Mouse (Mus musculus) forebrain, embryonic 16.5 days (tissue): ENCODE data around the gene Shisa4. TPM values are rescaled to one million over a fixed set of nuclear protein-coding genes. Genes with fewer than 3 reads are reported as not detected.
"Not testable (repeated sequence)": the region's sequence is repeated elsewhere in the genome, so short reads cannot be mapped to it uniquely, and the experiment has no call there.

Experiments used
- ATAC-seq: fragments of 200-750 bp; cut with Nextera tagmentation; 2 replicates; pipeline ENCODE4 v1.8.0; 2017; ENCODE audit warnings: mild to moderate bottlenecking, moderate library complexity
- H3K27ac ChIP-seq: fragments of 300-500 bp; sonication (generic); 2 replicates; pipeline ENCODE4 v1.5.1; 2014; ENCODE audit warnings: low read length, control low read depth
- H3K27me3 ChIP-seq: fragments of 300-500 bp; sonication (generic); replicated peaks from 2 replicates; pipeline ENCODE4 v1.6.1; 2014; ENCODE audit warnings: low read length; ENCODE audit not compliant: control insufficient read depth, insufficient read depth
- H3K36me3 ChIP-seq: fragments of 300-500 bp; sonication (generic); 2 replicates; pipeline ENCODE4 v1.6.1; 2014; ENCODE audit not compliant: control insufficient read depth, insufficient read depth
- H3K4me1 ChIP-seq: fragments of 300-500 bp; sonication (generic); replicated peaks from 2 replicates; pipeline ENCODE4 v1.6.1; 2014; ENCODE audit warnings: low read length; ENCODE audit not compliant: control insufficient read depth, insufficient read depth
- H3K4me2 ChIP-seq: fragments of 300-500 bp; sonication (generic); 2 replicates; pipeline ENCODE4 v1.6.1; 2014; ENCODE audit warnings: mild to moderate bottlenecking, low read length, control low read depth
- H3K4me3 ChIP-seq: fragments of 300-500 bp; sonication (generic); replicated peaks from 2 replicates; pipeline ENCODE4 v1.5.1; 2014; ENCODE audit warnings: mild to moderate bottlenecking, low read length, control low read depth
- H3K9ac ChIP-seq: fragments of 300-500 bp; sonication (generic); replicated peaks from 2 replicates; pipeline ENCODE4 v1.6.1; 2014; ENCODE audit warnings: low read depth, low read length, control low read depth
- H3K9me3 ChIP-seq: fragments of 300-500 bp; sonication (generic); 2 replicates; pipeline ENCODE4 v1.6.1; 2016; ENCODE audit warnings: low read length; ENCODE audit not compliant: control insufficient read depth
- WGBS: fragments of 180-500 bp; shearing (Covaris S2); extraction: QIAGEN DNeasy Blood & Tissue Kit; methylation state at CpG from one replicate; pipeline ENCODE4 v1.1.7; 2014; 5-methylcytosine and 5-hydroxymethylcytosine counted together
- polyA plus RNA-seq: library from polyadenylated mRNA; unstranded; fragments of >200 nt; fragmentation: Nextera tagmentation; extraction: Ambion mirVana; gene quantifications from 2 replicates; pipeline ENCODE4 v1.2.1, GENCODE M21; 2015

Gene Shisa4
- polyA plus RNA-seq, 1 experiment from 2014 or later: 102 TPM

DNA sequence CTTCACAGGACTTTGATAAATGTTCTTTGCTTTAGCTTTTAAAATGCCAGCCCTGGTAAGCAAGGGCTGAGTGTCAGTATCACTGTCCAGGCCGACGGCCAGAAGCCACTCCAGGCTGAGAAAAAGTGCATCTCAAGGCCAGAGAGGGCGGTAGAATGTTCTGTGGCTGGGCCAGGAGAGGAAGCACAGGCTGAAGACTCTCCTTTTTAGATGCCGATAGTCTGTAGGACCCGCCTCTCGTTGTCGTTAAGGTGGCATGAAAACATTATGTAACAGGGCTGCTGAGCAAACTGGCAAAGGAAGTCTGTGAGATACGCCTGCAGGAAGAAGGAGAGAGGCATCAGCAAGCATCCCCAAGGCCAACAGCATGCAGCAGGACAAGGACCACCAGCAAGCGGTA is 10.1 kb upstream of the Shisa4 start:
- Histone ChIP-seq H3K4me2 (no peak overlapping the region), H3K4me3 (no peak overlapping the region), H3K36me3 (peaks cover 59% of the 10 kb centered on the region), H3K9me3 (no peaks in the 10 kb centered on the region), H3K9ac (no peak overlapping the region), H3K4me1 (peaks cover 6% of the 10 kb centered on the region; the same call in 1 of the 2 replicates), H3K27ac (no peak overlapping the region), H3K27me3 (no peaks in the 10 kb centered on the region)
- WGBS: 88% methylated on average over 9 of the region's 9 CpGs
- ATAC-seq: no peak

DNA sequence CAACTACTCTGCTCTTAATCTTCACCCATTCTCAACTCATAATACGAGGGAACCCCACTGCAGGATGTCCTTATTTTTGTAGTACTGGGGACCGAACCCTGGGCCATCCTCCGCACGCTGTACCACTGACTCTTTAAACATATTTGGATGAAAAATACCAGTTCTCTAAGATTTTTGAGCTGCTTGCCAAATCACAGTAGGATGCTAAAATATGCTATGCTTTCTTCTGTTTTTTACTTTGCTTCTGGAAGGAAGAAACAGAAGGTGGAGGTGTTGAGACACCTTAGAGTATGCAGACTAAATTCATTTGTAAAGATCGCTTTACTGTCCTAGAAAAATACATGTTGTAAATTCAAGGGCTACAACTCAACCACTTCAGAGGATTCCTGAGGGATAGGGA is 9.1 kb upstream of the Shisa4 start:
- no peak overlapping the region for H3K27ac ChIP-seq
- peaks cover 52% of the 10 kb centered on the region for H3K36me3 ChIP-seq
- no peak overlapping the region for H3K4me3 ChIP-seq
- H3K4me1 ChIP-seq: peaks cover 6% of the 10 kb centered on the region; the same call in 1 of the 2 replicates
- WGBS: 95% methylated on average over 5 of the region's 5 CpGs
- ATAC-seq: no peak
- no peak overlapping the region for H3K9ac ChIP-seq
- no peaks in the 10 kb centered on the region for H3K27me3 ChIP-seq
- H3K4me2 ChIP-seq: no peak overlapping the region
- no peaks in the 10 kb centered on the region for H3K9me3 ChIP-seq

DNA sequence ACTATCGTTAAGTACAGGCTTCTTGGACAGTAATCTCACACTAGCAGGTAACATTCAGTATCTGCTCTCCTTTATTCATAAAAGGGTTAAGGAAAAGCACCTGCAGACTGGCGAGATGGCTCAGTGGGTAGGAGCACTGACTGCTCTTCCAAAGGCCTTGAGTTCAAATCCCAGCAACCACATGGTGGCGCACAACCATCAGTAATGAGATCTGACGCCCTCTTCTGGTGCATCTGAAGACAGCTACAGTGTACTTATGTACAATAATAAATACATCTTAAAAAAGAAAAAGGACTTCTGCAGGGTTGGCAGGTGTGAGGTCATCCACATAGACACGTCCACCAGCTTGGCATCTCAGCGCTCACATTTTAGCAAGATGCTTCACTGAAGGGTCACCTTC is 6.5 kb upstream of the Shisa4 start:
- WGBS: 62% methylated on average over 6 of the region's 6 CpGs
- H3K27ac ChIP-seq, H3K4me1 ChIP-seq, H3K9ac ChIP-seq, H3K9me3 ChIP-seq, H3K4me2 ChIP-seq, ATAC-seq, H3K27me3 ChIP-seq, H3K4me3 ChIP-seq: not testable (repeated sequence)
- peaks cover 33% of the 10 kb centered on the region for H3K36me3 ChIP-seq

DNA sequence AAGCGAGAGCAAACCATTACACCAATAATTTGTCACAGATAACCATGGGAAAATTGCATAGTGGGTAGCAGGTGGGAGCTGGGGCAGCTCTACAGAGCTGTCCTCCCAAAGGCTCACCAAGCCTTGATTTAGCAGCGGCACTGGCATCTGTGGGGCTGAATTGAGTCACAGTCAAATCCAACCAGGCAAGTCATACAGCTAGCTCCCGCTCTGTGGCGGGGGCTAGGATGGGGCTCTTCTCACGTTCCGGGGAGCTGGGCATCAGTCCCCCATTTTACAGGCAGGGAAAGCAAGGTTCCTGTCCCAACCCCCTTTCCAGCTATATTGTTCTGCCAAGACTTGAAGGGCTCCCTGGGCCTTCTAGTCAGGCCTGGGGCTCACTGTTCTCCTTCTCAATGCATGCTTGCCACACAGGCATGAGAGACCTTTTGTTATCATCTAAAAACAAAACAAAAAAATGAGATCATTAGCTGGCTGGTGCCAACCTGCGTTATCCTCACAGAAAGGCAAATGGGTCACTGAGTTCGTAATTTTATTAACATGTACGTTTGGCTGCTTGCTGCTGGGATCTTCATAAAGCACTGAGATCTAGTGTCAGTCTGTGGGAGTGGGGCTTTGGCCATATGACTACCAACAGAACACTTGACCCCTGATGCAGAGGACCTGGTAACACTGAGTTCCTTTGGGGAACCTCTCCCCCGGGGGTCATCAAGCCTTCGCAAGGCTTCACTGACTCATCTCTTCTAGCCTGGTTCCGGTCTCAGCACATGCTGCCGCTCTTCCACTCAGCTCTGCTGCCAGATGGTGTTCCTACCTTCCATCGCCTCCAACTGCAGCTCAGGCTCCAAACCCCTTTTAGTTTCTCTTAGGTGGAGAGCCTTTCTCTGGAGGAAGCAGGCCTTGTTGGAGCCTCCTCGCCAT is 5.3 kb upstream of the Shisa4 start:
- Histone ChIP-seq H3K27ac (peak overlapping the region; percentile 36; the same call in 1 of the 2 replicates), H3K36me3 (peaks cover 23% of the 10 kb centered on the region), H3K4me1 (peaks cover 7% of the 10 kb centered on the region), H3K9me3 (no peaks in the 10 kb centered on the region), H3K4me3 (no peak overlapping the region), H3K4me2 (no peak overlapping the region), H3K27me3 (no peaks in the 10 kb centered on the region), H3K9ac (no peak overlapping the region)
- peak; percentile 19; the same call in 1 of the 2 replicates for ATAC-seq
- WGBS: 63% methylated on average over 15 of the region's 15 CpGs

DNA sequence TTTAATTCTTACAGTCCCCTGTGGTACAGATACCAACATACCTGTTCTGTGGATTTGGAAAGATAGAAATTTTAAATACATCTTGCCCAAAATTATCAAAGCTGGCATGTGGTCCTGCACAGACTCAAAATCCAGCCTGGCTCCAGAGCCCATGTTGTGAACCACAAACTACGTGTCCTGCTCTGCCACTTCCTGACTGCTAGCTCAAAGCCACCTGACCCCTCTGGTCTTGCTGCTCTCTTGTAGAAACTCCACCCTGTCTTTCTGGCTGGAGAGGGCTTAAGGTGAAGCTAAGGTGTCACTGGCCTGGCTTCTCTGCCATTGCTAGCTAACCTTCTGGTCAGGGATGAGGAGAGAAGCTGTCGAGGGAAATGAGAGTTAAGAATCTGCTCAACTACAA is 4.0 kb upstream of the Shisa4 start:
- WGBS: 81% methylated on average over 2 of the region's 2 CpGs
- H3K9ac ChIP-seq: no peak overlapping the region

DNA sequence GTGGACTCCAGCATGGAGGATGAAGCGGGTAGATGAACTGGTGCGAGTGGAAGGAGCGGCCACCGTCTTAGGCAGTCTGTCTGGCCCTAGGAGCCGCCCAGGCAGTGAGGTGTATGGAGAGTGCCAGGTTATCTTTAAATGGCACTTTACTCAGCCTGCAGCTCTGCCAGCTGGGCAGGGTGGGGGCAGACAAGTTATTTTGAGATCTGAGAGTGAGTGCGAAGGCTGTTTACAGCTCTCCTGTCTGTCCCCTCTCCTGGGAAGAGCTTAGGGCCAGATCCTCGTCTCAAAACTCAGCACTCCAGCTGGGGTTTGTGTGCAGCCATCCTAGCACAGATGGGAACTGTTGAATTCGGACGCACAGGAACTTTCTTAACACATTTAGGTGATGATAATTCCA is 3.5 kb upstream of the Shisa4 start:
- Histone ChIP-seq H3K4me1 (peaks cover 19% of the 10 kb centered on the region), H3K4me3 (no peak overlapping the region)
- WGBS: 59% methylated on average over 9 of the region's 9 CpGs

More for the DNA sequence above, 4.0 kb upstream of the Shisa4 start:
- peaks cover 15% of the 10 kb centered on the region for H3K36me3 ChIP-seq
- no peak for ATAC-seq
- H3K27ac ChIP-seq: no peak overlapping the region
- H3K27me3 ChIP-seq: no peaks in the 10 kb centered on the region
- H3K4me1 ChIP-seq: peaks cover 15% of the 10 kb centered on the region
- H3K4me3 ChIP-seq: no peak overlapping the region
- no peaks in the 10 kb centered on the region for H3K9me3 ChIP-seq
- H3K4me2 ChIP-seq: no peak overlapping the region

DNA sequence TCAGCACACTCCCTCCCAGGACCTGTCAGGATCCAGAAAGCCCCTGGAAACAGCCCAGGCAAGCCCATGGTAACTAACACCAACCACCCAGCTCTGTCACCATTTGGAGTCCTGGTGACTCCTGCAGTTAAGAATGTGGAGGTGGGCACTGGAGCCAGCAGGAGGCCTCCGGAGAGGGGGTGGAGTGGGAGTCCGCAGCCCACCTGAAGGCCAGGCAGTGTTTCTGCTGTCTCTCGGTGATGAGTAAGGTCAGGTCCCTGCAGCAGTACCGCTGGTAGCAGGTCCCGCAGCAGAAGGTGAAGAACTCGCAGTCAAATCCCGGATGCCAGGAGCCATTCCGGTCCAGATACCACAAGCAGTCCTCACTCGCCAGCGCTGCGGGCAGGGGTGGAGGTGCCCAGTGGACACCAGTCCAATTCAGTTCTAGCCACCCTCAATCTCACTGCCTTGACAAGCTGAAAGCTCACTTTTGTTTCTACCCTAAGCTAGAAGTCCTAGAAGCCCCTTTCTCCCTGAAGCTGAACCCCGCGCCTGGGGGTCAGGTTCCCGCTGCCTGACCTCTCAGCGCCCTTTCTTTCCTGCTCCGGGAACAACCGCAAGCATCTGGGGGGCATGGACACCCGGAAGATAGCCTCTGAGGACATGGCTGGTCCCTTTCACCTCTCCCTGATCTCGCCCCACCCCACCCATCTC is 716 bp downstream of the Shisa4 start:
- WGBS: 2% methylated on average over 19 of the region's 19 CpGs
- peak overlapping the region; percentile 72 for H3K4me2 ChIP-seq
- no peaks in the 10 kb centered on the region for H3K36me3 ChIP-seq
- H3K27ac ChIP-seq: peak overlapping the region; percentile 56; the same call in 1 of the 2 replicates
- peaks cover 35% of the 10 kb centered on the region for H3K4me1 ChIP-seq
- no peak for ATAC-seq
- no peaks in the 10 kb centered on the region for H3K27me3 ChIP-seq
- no peaks in the 10 kb centered on the region for H3K9me3 ChIP-seq
- H3K4me3 ChIP-seq: peak overlapping the region; percentile 88
- peak overlapping the region; percentile 96 for H3K9ac ChIP-seq

More for the DNA sequence above, 3.5 kb upstream of the Shisa4 start:
- H3K27ac ChIP-seq: no peak overlapping the region
- H3K9ac ChIP-seq: no peak overlapping the region
- H3K9me3 ChIP-seq: no peaks in the 10 kb centered on the region
- H3K27me3 ChIP-seq: no peaks in the 10 kb centered on the region
- H3K4me2 ChIP-seq: no peak overlapping the region
- peaks cover 10% of the 10 kb centered on the region for H3K36me3 ChIP-seq
- no peak for ATAC-seq

DNA sequence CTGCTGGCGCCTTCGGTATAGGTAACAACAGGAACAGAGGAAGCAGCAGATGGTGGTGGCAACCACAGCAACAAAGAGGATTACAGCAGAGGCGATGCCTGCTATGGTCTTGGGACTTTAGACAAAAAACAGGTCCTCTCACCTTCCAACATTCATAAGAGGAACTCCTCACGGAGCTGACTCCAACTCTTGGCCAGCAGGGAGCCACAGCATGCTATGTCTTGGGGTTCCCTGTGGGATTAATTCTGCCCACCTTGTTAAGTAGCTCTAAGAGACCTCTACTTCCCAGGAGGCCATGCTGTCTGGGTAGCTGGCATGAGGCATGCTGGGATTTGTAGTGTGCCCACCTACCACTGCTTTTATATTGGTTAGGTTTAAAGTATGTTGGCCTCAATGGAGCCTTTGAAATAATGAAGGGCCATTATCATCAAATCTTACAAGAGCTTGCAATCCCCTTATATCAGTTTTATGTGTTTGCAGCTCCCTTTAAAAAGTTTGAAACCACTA is 1.8 kb downstream of the Shisa4 start:
- no peaks in the 10 kb centered on the region for H3K9me3 ChIP-seq
- peak overlapping the region; percentile 56 for H3K4me2 ChIP-seq
- ATAC-seq: no peak
- 50% methylated on average over 4 of the region's 4 CpGs for WGBS
- no peaks in the 10 kb centered on the region for H3K36me3 ChIP-seq
- 0 out of 2 replicates have a peak overlapping the region, but pooled peaks have one; percentile 15 for H3K27ac ChIP-seq
- no peaks in the 10 kb centered on the region for H3K27me3 ChIP-seq
- peaks cover 43% of the 10 kb centered on the region for H3K4me1 ChIP-seq
- peak overlapping the region; percentile 37 for H3K4me3 ChIP-seq
- peak overlapping the region; percentile 52 for H3K9ac ChIP-seq

DNA sequence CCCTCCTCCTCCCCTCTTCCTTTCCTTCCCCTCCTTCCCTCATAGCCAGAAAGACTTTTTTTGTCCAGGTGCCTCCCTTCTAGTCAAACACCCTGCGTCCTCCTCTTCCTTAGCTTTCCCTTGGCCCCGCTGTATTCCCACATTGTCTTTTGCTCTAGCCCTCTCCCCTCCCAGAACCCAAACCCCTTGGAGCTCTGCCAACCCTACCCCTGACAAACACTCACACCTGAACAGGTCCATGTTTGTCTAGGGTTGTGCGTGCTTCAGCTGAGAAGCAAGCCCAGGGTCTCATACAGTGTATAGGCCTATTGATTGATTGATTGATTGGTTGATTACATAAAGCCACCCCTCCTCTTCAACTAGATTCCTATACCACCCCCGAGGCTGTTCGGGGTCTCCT is 5.6 kb downstream of the Shisa4 start:
- WGBS: 80% methylated on average over 5 of the region's 5 CpGs
- Histone ChIP-seq H3K4me1 (peaks cover 37% of the 10 kb centered on the region), H3K4me2 (no peak overlapping the region; the same call in 1 of the 2 replicates), H3K9me3 (no peaks in the 10 kb centered on the region), H3K4me3 (no peak overlapping the region), H3K36me3 (no peaks in the 10 kb centered on the region), H3K27ac (no peak overlapping the region), H3K9ac (no peak overlapping the region), H3K27me3 (no peaks in the 10 kb centered on the region)
- ATAC-seq: no peak
